Mouse (Mus musculus) stomach, embryonic 16.5 days (tissue): ENCODE data around the gene Uba2. TPM values are rescaled to one million over a fixed set of nuclear protein-coding genes. Genes with fewer than 3 reads are reported as not detected.

Experiments used
- ATAC-seq: fragments of 200-750 bp; cut with Nextera tagmentation; 2 replicates; pipeline ENCODE4 v1.8.0; 2017; ENCODE audit warnings: moderate number of reproducible peaks, moderate TSS enrichment; ENCODE audit not compliant: insufficient read depth, low FRiP score
- H3K27ac ChIP-seq: fragments of 300-500 bp; sonication (generic); 2 replicates; pipeline ENCODE4 v1.5.1; 2014; ENCODE audit warnings: low read length
- H3K27me3 ChIP-seq: fragments of 300-500 bp; sonication (generic); 2 replicates; pipeline ENCODE4 v1.6.1; 2014; ENCODE audit warnings: low read length, control low read depth, mixed read lengths; ENCODE audit not compliant: control insufficient read depth, insufficient read depth
- H3K36me3 ChIP-seq: fragments of 300-500 bp; sonication (generic); 2 replicates; pipeline ENCODE4 v1.6.1; 2014; ENCODE audit warnings: low read length; ENCODE audit not compliant: control insufficient read depth, insufficient read depth
- H3K4me1 ChIP-seq: fragments of 300-500 bp; sonication (generic); 2 replicates; pipeline ENCODE4 v1.6.1; 2014; ENCODE audit warnings: low read length, control low read depth, mixed read lengths; ENCODE audit not compliant: control insufficient read depth, insufficient read depth
- H3K4me2 ChIP-seq: fragments of 300-500 bp; sonication (generic); 2 replicates; pipeline ENCODE4 v1.6.1; 2014; ENCODE audit warnings: low read depth, low read length, mixed read lengths
- H3K4me3 ChIP-seq: fragments of 300-500 bp; sonication (generic); replicated peaks from 2 replicates; pipeline ENCODE4 v1.5.1; 2014; ENCODE audit warnings: mild to moderate bottlenecking, low read length
- H3K9ac ChIP-seq: fragments of 300-500 bp; sonication (generic); 2 replicates; pipeline ENCODE4 v1.6.1; 2014; ENCODE audit warnings: low read length
- H3K9me3 ChIP-seq: fragments of 300-500 bp; sonication (generic); replicated peaks from 2 replicates; pipeline ENCODE4 v1.6.1; 2016; ENCODE audit warnings: low read length, control low read depth; ENCODE audit not compliant: control insufficient read depth
- WGBS: fragments of 180-500 bp; shearing (Covaris S2); extraction: QIAGEN DNeasy Blood & Tissue Kit; methylation state at CpG from one replicate; pipeline ENCODE4 v1.1.7; 2014; 5-methylcytosine and 5-hydroxymethylcytosine counted together
- polyA plus RNA-seq: library from polyadenylated mRNA; unstranded; fragments of >200 nt; fragmentation: Nextera tagmentation; extraction: Ambion mirVana; gene quantifications from 2 replicates; pipeline ENCODE4 v1.2.1, GENCODE M21; 2015

The Uba2 gene
- polyA plus RNA-seq, 1 experiment from 2014 or later, result 165 TPM

GRCm38 (mm10) chr7:34141123-34141522 lies 28.3 kb downstream of the Uba2 start:
- peaks cover 56% of the 10 kb centered on the region for H3K36me3 ChIP-seq
- no peaks in the 10 kb centered on the region for H3K4me1 ChIP-seq
- H3K27me3 ChIP-seq, result no peaks in the 10 kb centered on the region
- ATAC-seq, result no peak
- H3K9me3 ChIP-seq, result no peaks in the 10 kb centered on the region
- no peak overlapping the region for H3K4me3 ChIP-seq
- H3K27ac ChIP-seq, result no peak overlapping the region
- WGBS, result 94% methylated on average over 13 of the region's 13 CpGs
- no peak overlapping the region for H3K9ac ChIP-seq
- no peak overlapping the region for H3K4me2 ChIP-seq

DNA sequence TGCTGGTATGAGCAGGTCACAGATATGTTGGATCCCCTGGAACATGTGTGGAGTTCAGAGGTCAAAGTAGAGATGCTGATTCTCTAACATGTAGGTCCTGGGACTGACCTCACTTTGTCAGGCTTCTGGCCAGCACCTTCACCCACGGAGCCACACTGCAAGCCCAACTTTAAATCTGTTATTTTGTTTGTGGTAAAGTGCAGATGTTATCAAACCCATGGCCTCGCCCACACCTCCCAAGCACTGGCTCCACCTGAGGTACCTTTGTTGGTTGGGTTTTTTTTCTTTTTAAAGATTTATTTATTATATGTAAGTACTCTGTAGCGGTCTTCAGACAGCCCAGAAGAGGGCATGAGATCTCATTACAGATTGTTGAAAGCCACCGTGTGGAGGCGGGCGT lies 29.9 kb downstream of the Uba2 start:
- Histone ChIP-seq H3K9me3 (no peaks in the 10 kb centered on the region), H3K4me3 (no peak overlapping the region), H3K9ac (no peak overlapping the region), H3K4me1 (no peaks in the 10 kb centered on the region), H3K27ac (no peak overlapping the region), H3K27me3 (no peaks in the 10 kb centered on the region), H3K4me2 (no peak overlapping the region), H3K36me3 (peaks cover 42% of the 10 kb centered on the region)
- WGBS, result 86% methylated on average over 6 of the region's 6 CpGs
- no peak; the same call in 1 of the 2 replicates for ATAC-seq

DNA sequence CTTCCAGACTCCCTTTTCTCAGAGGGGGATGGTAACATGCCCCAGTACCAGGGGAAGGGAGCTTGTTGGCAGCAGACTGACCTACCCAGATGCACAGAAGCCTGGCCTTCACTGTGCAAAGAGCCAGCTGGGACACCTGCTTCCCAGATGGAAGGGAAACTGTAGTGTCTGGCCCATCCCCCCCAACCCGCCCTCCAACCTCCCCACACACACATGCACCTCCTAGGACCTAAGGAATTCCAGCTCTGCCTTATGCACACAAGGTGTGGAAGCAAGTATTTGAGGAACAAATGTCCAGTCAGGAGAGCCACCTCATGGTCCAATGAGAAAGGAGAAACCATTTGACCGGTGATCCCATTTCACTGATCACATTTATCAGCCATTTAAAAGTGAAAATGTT lies 35.1 kb downstream of the Uba2 start:
- peak; percentile 11; the same call in 1 of the 2 replicates for ATAC-seq
- Histone ChIP-seq H3K27me3 (no peaks in the 10 kb centered on the region), H3K4me3 (no peak overlapping the region), H3K36me3 (no peaks in the 10 kb centered on the region), H3K9me3 (no peaks in the 10 kb centered on the region), H3K4me2 (no peak overlapping the region), H3K4me1 (peaks cover 18% of the 10 kb centered on the region), H3K9ac (no peak overlapping the region), H3K27ac (peak overlapping the region; percentile 79; the same call in 1 of the 2 replicates)
- WGBS, result 58% methylated on average over 2 of the region's 2 CpGs

- Histone ChIP-seq H3K27me3 (no peaks in the 10 kb centered on the region), H3K4me3 (peak within 1 kb of the TSS; percentile 80), H3K4me1 (peaks cover 18% of the 10 kb centered on the region), H3K9ac (peak within 1 kb of the TSS; percentile 95), H3K36me3 (no peaks in the 10 kb centered on the region), H3K27ac (peak within 1 kb of the TSS; percentile 79), H3K4me2 (peak within 1 kb of the TSS; percentile 68), H3K9me3 (no peaks in the 10 kb centered on the region)
- ATAC-seq, result peak; percentile 90
- 2% methylated on average over 30 of the region's 65 CpGs for WGBS
Measured at GRCm38 (mm10) chr7:34133117-34133762, 36.2 kb downstream of the Uba2 start, which contains the start of gene Wtip. Gene Wtip (minus strand): TSS chr7:34133268.

GRCm38 (mm10) chr7:34132355-34133079 lies 36.9 kb downstream of the Uba2 start:
- H3K4me1 ChIP-seq, result peaks cover 18% of the 10 kb centered on the region
- peak; percentile 71 for ATAC-seq
- no peaks in the 10 kb centered on the region for H3K27me3 ChIP-seq
- H3K36me3 ChIP-seq, result 0 out of 2 replicates have a peak, but pooled peaks cover under 1% of the 10 kb centered on the region
- H3K9ac ChIP-seq, result peak overlapping the region; percentile 95
- peak overlapping the region; percentile 79 for H3K27ac ChIP-seq
- WGBS, result 2% methylated on average over 99 of the region's 116 CpGs
- H3K4me2 ChIP-seq, result peak overlapping the region; percentile 68
- peak overlapping the region; percentile 80 for H3K4me3 ChIP-seq
- no peaks in the 10 kb centered on the region for H3K9me3 ChIP-seq

DNA sequence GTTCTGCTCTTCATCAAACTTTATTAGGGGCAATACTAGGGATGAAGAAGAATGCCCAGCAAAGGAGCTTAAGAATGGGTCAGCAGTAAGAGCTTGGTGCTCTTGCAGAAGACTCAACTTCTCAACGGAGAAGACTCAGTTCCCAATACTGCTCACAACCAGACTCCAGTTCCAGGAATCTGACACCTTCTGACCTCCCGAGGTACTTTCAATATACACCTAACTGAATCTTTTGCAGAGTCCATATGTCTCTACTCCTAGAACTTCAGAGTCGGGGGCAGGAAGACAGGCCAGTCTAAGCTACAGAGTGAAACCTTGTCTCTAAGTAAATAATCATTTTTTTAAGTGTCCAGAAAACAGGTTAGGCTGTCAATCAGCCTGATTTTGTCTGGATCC lies 37.4 kb downstream of the Uba2 start:
- peak overlapping the region; percentile 95 for H3K9ac ChIP-seq
- peaks cover 18% of the 10 kb centered on the region for H3K4me1 ChIP-seq
- peak overlapping the region; percentile 68 for H3K4me2 ChIP-seq
- ATAC-seq, result no peak
- H3K4me3 ChIP-seq, result peak overlapping the region; percentile 80
- no peak overlapping the region for H3K27ac ChIP-seq
- WGBS, result 2% methylated on average over 3 of the region's 3 CpGs
- peaks cover 6% of the 10 kb centered on the region; the same call in 1 of the 2 replicates for H3K36me3 ChIP-seq
- H3K9me3 ChIP-seq, result no peaks in the 10 kb centered on the region; the same call in 1 of the 2 replicates
- H3K27me3 ChIP-seq, result no peaks in the 10 kb centered on the region

DNA sequence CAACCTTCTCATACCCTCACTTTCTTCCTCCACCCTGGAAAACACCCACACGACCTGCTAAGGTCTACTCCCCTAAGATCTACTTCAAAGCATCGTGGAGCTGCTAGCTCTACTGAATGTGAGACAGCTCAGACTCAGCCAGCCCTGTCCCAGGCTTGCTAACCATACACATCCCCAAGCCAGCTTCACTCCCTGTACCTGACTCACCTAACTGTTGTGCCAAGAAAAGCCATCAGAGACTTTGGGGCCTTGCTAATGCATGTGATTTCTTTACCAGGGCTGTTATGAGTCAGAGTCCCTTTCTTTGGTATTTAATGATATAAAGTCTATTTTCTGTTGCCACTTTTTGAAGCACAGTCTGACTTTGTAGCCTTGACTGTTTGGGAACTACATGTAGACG lies 38.3 kb downstream of the Uba2 start:
- H3K36me3 ChIP-seq, result peaks cover 8% of the 10 kb centered on the region; the same call in 1 of the 2 replicates
- 0 out of 2 replicates have a peak overlapping the region, but pooled peaks have one; percentile 80 for H3K4me3 ChIP-seq
- peaks cover 4% of the 10 kb centered on the region; the same call in 1 of the 2 replicates for H3K9me3 ChIP-seq
- H3K4me2 ChIP-seq, result peak overlapping the region; percentile 68
- peak overlapping the region; percentile 27; the same call in 1 of the 2 replicates for H3K9ac ChIP-seq
- no peak for ATAC-seq
- no peaks in the 10 kb centered on the region for H3K27me3 ChIP-seq
- peaks cover 18% of the 10 kb centered on the region for H3K4me1 ChIP-seq
- no peak overlapping the region for H3K27ac ChIP-seq
- 53% methylated on average over 3 of the region's 3 CpGs for WGBS

- no peak for ATAC-seq
- 89% methylated on average over 3 of the region's 3 CpGs for WGBS
- H3K4me1 ChIP-seq, result peaks cover 11% of the 10 kb centered on the region
- peaks cover 4% of the 10 kb centered on the region; the same call in 1 of the 2 replicates for H3K9me3 ChIP-seq
- H3K36me3 ChIP-seq, result peaks cover 8% of the 10 kb centered on the region; the same call in 1 of the 2 replicates
- no peak overlapping the region for H3K27ac ChIP-seq
- H3K27me3 ChIP-seq, result no peaks in the 10 kb centered on the region
- H3K4me3 ChIP-seq, result no peak overlapping the region
- H3K9ac ChIP-seq, result no peak overlapping the region
- no peak overlapping the region for H3K4me2 ChIP-seq
Measured at GRCm38 (mm10) chr7:34126291-34126690, 43.1 kb downstream of the Uba2 start.

DNA sequence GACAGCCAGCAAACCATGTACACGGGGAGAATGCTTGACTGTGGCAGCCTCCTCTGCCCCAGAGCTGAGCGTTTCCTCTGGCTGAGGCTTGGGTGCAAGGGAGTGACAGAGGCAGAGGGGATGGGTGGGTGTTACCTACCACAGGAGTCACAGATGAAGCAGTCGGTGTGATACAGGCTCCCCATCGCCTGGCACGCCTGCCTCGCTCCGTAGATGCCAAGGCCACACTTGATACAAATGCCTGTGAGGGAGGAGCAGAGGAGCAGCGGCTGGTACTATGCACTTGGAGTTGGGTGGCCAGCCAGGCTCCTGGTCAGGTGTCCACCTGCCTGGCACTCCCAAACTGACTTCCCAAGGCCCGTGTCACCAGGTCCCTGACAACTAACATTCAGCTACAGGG lies 44.1 kb downstream of the Uba2 start:
- H3K9me3 ChIP-seq, result peaks cover 4% of the 10 kb centered on the region; the same call in 1 of the 2 replicates
- no peak overlapping the region for H3K4me2 ChIP-seq
- WGBS, result 90% methylated on average over 9 of the region's 9 CpGs
- no peaks in the 10 kb centered on the region for H3K27me3 ChIP-seq
- no peak overlapping the region for H3K4me3 ChIP-seq
- H3K9ac ChIP-seq, result no peak overlapping the region
- H3K4me1 ChIP-seq, result peaks cover 2% of the 10 kb centered on the region; the same call in 1 of the 2 replicates
- peaks cover 8% of the 10 kb centered on the region; the same call in 1 of the 2 replicates for H3K36me3 ChIP-seq
- no peak for ATAC-seq
- H3K27ac ChIP-seq, result no peak overlapping the region
